8 mouse cellular contexts compared by ENCODE assay signal in genomic region chr13:23299276-23299998, GRCm38 (mm10). TPM values are rescaled to one million over a fixed set of nuclear protein-coding genes. Genes with fewer than 3 reads are reported as not detected.
DNase-seq lines count a peak whose midpoint lies in the region; ATAC-seq and TF ChIP-seq lines count a peak whose summit lies in the region.

No protein-coding gene starts in this region.

- no peaks in the 10 kb centered on the region for H3K36me3 ChIP-seq in embryonic facial prominence, embryonic 15.5 days
- H3K36me3 ChIP-seq in limb, embryonic 14.5 days (ENCODE audit: control insufficient read depth, insufficient read depth, low read length): no peaks in the 10 kb centered on the region

- WGBS in embryonic facial prominence, embryonic 15.5 days: under 1% methylated on average over 22 of the region's 22 CpGs
- 3% methylated on average over 22 of the region's 22 CpGs for WGBS in limb, embryonic 14.5 days
- 2% methylated on average over 22 of the region's 22 CpGs for WGBS in olfactory bulb, adult 2 months

- TF ChIP-seq CTCF in layer of hippocampus, adult 2 months (conservative IDR thresholded peaks at IDR 0.05): no peak
- TF ChIP-seq CTCF in olfactory bulb, adult 2 months (IDR thresholded peaks at IDR 0.05; ENCODE audit: insufficient read depth, low read depth, low read length): no peak

- no peak for TF ChIP-seq POLR2A in limb, embryonic 14.5 days (IDR thresholded peaks at IDR 0.05; ENCODE audit: borderline replicate concordance, extremely low read depth, insufficient read depth, insufficient read length)
- TF ChIP-seq POLR2A in olfactory bulb, adult 2 months (IDR thresholded peaks at IDR 0.05; ENCODE audit: insufficient read depth, low read depth, low read length): no peak

- H3K4me3 ChIP-seq in layer of hippocampus, adult 2 months: peak overlapping the region; percentile 55
- H3K4me3 ChIP-seq in embryonic facial prominence, embryonic 15.5 days (replicated peaks): peak overlapping the region; percentile 52
- H3K4me3 ChIP-seq in limb, embryonic 14.5 days (replicated peaks; ENCODE audit: low read length): peak overlapping the region; percentile 39
- peak overlapping the region; percentile 40 for H3K4me3 ChIP-seq in olfactory bulb, adult 2 months (ENCODE audit: insufficient read depth, low read depth, low read length)

- no peak overlapping the region for H3K27ac ChIP-seq in layer of hippocampus, adult 2 months
- H3K27ac ChIP-seq in embryonic facial prominence, embryonic 15.5 days (replicated peaks): no peak overlapping the region
- no peak overlapping the region for H3K27ac ChIP-seq in limb, embryonic 14.5 days (replicated peaks; ENCODE audit: low read depth, low read length)
- H3K27ac ChIP-seq in olfactory bulb, adult 2 months (ENCODE audit: insufficient read depth, low read depth, low read length): no peak overlapping the region

- H3K4me2 ChIP-seq in embryonic facial prominence, embryonic 15.5 days (replicated peaks): peak overlapping the region; percentile 59
- H3K4me2 ChIP-seq in limb, embryonic 14.5 days (replicated peaks; ENCODE audit: low read depth, low read length, severe bottlenecking): peak overlapping the region; percentile 53

- H3K27me3 ChIP-seq in embryonic facial prominence, embryonic 15.5 days: peaks cover 5% of the 10 kb centered on the region; the same call in 1 of the 2 replicates
- peaks cover 5% of the 10 kb centered on the region; the same call in 1 of the 2 replicates for H3K27me3 ChIP-seq in limb, embryonic 14.5 days (ENCODE audit: control insufficient read depth, insufficient read depth, low read length)

- ATAC-seq in embryonic facial prominence, embryonic 15.5 days (ENCODE audit: insufficient number of reproducible peaks, low FRiP score, low TSS enrichment, low read depth): no peak
- peak; percentile 27; the same call in 1 of the 2 replicates for ATAC-seq in limb, embryonic 14.5 days (ENCODE audit: low FRiP score, low read depth)

- DNase-seq in layer of hippocampus, adult 2 months (ENCODE audit: low spot score in 2 of 2): no peak
- DNase-seq in layer of hippocampus, adult 18-20 months (ENCODE audit: low spot score in 2 of 2): no peak
- DNase-seq in limb, embryonic 14.5 days (ENCODE audit: low spot score): no peak
- DNase-seq in urinary bladder, postnatal 36 days (ENCODE audit: low spot score in 2 of 2): no peak
- no peak for DNase-seq in thymus, postnatal 36 days
- DNase-seq in B cell, adult 2 months: no peak

- H3K9ac ChIP-seq in embryonic facial prominence, embryonic 15.5 days: peak overlapping the region; percentile 15
- peak overlapping the region; percentile 9 for H3K9ac ChIP-seq in limb, embryonic 14.5 days (ENCODE audit: low read depth, low read length, severe bottlenecking)

- no peaks in the 10 kb centered on the region for H3K9me3 ChIP-seq in embryonic facial prominence, embryonic 15.5 days (replicated peaks)
- no peaks in the 10 kb centered on the region for H3K9me3 ChIP-seq in limb, embryonic 14.5 days (ENCODE audit: control insufficient read depth, low read length)

- H3K4me1 ChIP-seq in embryonic facial prominence, embryonic 15.5 days: peaks cover 3% of the 10 kb centered on the region; the same call in 1 of the 2 replicates
- H3K4me1 ChIP-seq in limb, embryonic 14.5 days (ENCODE audit: control insufficient read depth, insufficient read depth, low read length): no peaks in the 10 kb centered on the region
- H3K4me1 ChIP-seq in olfactory bulb, adult 2 months (ENCODE audit: control insufficient read depth, insufficient read depth, low read length): no peaks in the 10 kb centered on the region

RNA-seq across cellular contexts. Expression of gene Vmn1r223, which starts 52.5 kb away (rescaled TPM):
- total RNA-seq in layer of hippocampus, adult 2 months (2021): not detected
- total RNA-seq in layer of hippocampus, adult 18-20 months (2021): not detected
- not detected in 2 replicates for polyA plus RNA-seq in embryonic facial prominence, embryonic 15.5 days (2015; fragmentation: Nextera tagmentation; extraction: Ambion mirVana)
- polyA plus RNA-seq in limb, embryonic 14.5 days (2012; rRNA removed): not detected in 2 replicates
- polyA plus RNA-seq in limb, embryonic 14.5 days (2014; fragmentation: Nextera tagmentation; extraction: Ambion mirVana): not detected in 2 replicates
- not detected in 2 replicates for polyA plus RNA-seq in olfactory bulb, adult 2 months (2012; ENCODE audit: insufficient read depth, insufficient read length, low replicate concordance, missing spikeins)
